Mouse (Mus musculus) liver, embryonic 12.5 days (tissue): Measurements from ENCODE around the gene Arl5b. TPM values are rescaled to one million over a fixed set of nuclear protein-coding genes. Genes with fewer than 3 reads are reported as not detected.

Experiments used
- ATAC-seq: fragments of 200-750 bp; cut with Nextera tagmentation; 2 replicates; pipeline ENCODE4 v1.8.0; 2017; ENCODE audit warnings: moderate number of reproducible peaks, mild to moderate bottlenecking, moderate library complexity
- H3K27ac ChIP-seq: fragments of 300-500 bp; sonication (generic); 2 replicates; pipeline ENCODE4 v1.5.1; 2016; ENCODE audit warnings: mild to moderate bottlenecking
- H3K27me3 ChIP-seq: fragments of 300-500 bp; sonication (generic); replicated peaks from 2 replicates; pipeline ENCODE4 v1.6.1; 2016; ENCODE audit warnings: mild to moderate bottlenecking, moderate library complexity
- H3K36me3 ChIP-seq: fragments of 300-500 bp; sonication (generic); 2 replicates; pipeline ENCODE4 v1.6.1; 2016; ENCODE audit warnings: mild to moderate bottlenecking, moderate library complexity
- H3K4me1 ChIP-seq: fragments of 300-500 bp; sonication (generic); 2 replicates; pipeline ENCODE4 v1.6.1; 2016
- H3K4me2 ChIP-seq: fragments of 300-500 bp; sonication (generic); 2 replicates; pipeline ENCODE4 v1.6.1; 2016; ENCODE audit warnings: mild to moderate bottlenecking, moderate library complexity
- H3K4me3 ChIP-seq: fragments of 300-500 bp; sonication (generic); 2 replicates; pipeline ENCODE4 v1.5.1; 2016; ENCODE audit warnings: mild to moderate bottlenecking, moderate library complexity
- H3K9ac ChIP-seq: fragments of 300-500 bp; sonication (generic); 2 replicates; pipeline ENCODE4 v1.6.1; 2016; ENCODE audit warnings: mild to moderate bottlenecking, moderate library complexity
- H3K9me3 ChIP-seq: fragments of 300-500 bp; sonication (generic); replicated peaks from 2 replicates; pipeline ENCODE4 v1.6.1; 2016; ENCODE audit warnings: mild to moderate bottlenecking, moderate library complexity
- WGBS: fragments of 180-500 bp; shearing (Covaris S2); methylation state at CpG from one replicate; pipeline ENCODE4 v1.1.7; 2016; ENCODE audit not compliant: insufficient replicate concordance; 5-methylcytosine and 5-hydroxymethylcytosine counted together
- polyA plus RNA-seq: library from polyadenylated mRNA; unstranded; fragments of >200 nt; fragmentation: Nextera tagmentation; extraction: Ambion mirVana; gene quantifications from 2 replicates; pipeline ENCODE4 v1.2.1, GENCODE M21; 2016

The Arl5b gene
- polyA plus RNA-seq, 1 experiment from 2014 or later: 9.6 TPM

DNA sequence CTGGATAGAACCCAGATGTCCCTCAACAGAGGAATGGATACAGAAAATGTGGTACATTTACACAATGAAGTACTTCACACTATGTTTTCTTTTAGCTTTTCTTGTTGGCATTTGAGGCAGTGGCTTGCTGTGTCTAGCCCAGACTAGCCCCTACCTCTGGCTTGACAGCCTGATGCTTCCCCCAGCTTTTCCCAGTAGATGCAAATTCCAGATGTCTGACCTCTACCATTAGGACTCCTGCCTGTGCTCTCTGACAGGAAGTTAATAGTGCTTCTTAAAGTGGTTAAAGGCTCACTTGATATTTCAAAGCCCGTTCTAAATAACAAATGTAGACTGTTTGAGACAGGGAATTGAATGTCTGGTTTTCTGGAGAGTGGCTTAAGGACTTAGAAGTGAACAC is 14.6 kb downstream of the Arl5b start:
- no peak for ATAC-seq
- no peak overlapping the region for H3K9ac ChIP-seq

DNA sequence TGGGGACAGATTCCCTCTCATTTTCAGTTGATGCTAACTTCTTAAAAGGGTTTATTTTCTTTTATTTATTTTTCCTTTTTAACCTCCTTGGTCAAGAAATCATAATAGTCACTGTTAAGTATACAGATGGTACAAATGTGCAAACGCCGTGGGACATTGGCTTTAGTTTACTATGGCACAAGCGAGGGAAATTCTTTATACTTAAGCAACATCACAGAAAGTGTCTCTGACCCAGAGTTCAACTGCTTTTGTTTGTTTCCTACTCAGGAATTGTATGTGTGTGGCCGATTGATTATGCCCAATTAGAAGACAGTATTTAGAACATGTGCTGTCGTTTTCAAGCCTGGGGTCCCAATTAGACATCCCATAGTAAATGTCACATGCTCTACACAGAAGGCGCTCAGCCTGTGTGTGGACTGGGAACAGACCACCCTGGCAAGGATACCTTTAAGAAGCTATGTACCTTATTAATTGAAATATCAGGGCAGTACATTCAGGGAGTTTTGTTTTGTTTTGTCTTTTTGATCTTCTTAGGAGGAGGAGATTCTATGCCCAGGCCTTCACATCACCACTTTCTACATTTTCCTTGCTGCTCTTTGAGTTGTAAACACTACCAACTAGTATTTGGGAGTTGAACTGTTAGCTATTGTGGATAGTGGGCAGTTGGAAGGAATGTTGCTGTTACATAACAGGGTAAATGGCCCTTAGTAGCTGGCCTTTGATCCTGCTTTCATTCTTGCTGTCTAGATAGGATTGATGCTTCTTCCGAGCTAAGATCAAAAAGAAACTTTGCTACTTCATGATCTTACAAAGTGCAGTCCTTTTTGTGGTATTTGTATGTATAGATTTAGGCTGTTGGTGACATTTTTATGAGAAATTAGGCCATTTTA is 15.4 kb downstream of the Arl5b start:
- H3K9me3 ChIP-seq: no peaks in the 10 kb centered on the region
- H3K4me1 ChIP-seq: peaks cover 8% of the 10 kb centered on the region
- H3K4me3 ChIP-seq: no peak overlapping the region
- no peak overlapping the region for H3K4me2 ChIP-seq
- WGBS: 75% methylated on average over 7 of the region's 7 CpGs
- peaks cover 14% of the 10 kb centered on the region for H3K36me3 ChIP-seq
- H3K27me3 ChIP-seq: no peaks in the 10 kb centered on the region
- ATAC-seq: no peak
- H3K9ac ChIP-seq: no peak overlapping the region
- H3K27ac ChIP-seq: no peak overlapping the region

More for the DNA sequence above, 14.6 kb downstream of the Arl5b start:
- 57% methylated on average over 1 of the region's 1 CpGs for WGBS
- H3K36me3 ChIP-seq: peaks cover 10% of the 10 kb centered on the region
- no peaks in the 10 kb centered on the region for H3K9me3 ChIP-seq
- H3K4me3 ChIP-seq: no peak overlapping the region
- no peak overlapping the region for H3K27ac ChIP-seq
- no peak overlapping the region for H3K4me2 ChIP-seq
- H3K27me3 ChIP-seq: no peaks in the 10 kb centered on the region
- peaks cover 8% of the 10 kb centered on the region for H3K4me1 ChIP-seq

DNA sequence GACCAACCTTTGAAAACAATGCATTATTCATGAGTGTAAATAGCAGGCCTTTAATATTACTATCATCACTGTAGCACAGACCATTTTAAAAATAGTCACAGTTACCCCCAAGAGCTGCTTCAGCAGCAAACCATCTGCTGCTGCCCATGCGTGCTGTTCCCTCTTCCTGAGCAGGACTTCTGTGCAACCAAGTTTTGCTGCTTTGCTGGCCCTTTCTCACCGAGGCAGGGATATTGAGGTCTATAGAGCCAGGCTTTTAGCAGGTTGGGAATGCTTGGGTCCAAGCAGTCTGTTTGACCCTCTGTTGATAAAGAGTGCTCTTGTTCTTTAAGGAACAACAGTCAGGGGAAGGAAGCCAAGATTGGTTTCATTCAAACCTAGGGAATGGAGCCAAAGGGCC is 16.3 kb downstream of the Arl5b start:
- 58% methylated on average over 2 of the region's 2 CpGs for WGBS

DNA sequence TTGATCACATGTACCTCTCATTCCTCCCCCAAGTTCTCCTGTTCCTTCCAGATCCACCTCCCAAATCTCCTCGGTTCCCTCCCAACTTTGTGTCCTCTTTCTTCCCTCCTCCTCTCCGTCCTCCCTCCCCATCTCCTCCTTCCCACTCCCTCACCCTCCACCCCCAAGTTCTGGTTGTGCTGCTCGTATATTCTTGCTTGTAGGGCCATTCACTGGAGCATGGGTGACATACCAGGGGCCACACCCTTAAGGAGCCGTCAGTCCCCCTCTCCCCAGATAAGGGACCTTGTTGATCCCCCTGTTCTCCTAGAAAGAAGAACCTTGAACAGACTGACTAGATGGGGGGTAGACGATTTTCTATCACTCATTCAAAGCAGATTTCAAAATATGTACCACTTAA is 17.9 kb downstream of the Arl5b start:
- Histone ChIP-seq H3K36me3 (peaks cover 23% of the 10 kb centered on the region), H3K4me2 (no peak overlapping the region), H3K9ac (no peak overlapping the region), H3K4me3 (no peak overlapping the region), H3K27me3 (no peaks in the 10 kb centered on the region), H3K27ac (no peak overlapping the region), H3K9me3 (no peaks in the 10 kb centered on the region), H3K4me1 (peaks cover 8% of the 10 kb centered on the region)
- WGBS: 49% methylated on average over 5 of the region's 5 CpGs
- ATAC-seq: 0 out of 2 replicates have a peak, but pooled peaks have one; percentile 52

More for the DNA sequence above, 16.3 kb downstream of the Arl5b start:
- no peak overlapping the region for H3K4me2 ChIP-seq
- H3K27ac ChIP-seq: no peak overlapping the region
- no peak for ATAC-seq
- H3K36me3 ChIP-seq: peaks cover 20% of the 10 kb centered on the region
- H3K27me3 ChIP-seq: no peaks in the 10 kb centered on the region
- no peaks in the 10 kb centered on the region for H3K9me3 ChIP-seq
- peaks cover 8% of the 10 kb centered on the region for H3K4me1 ChIP-seq
- H3K4me3 ChIP-seq: no peak overlapping the region
- H3K9ac ChIP-seq: no peak overlapping the region

DNA sequence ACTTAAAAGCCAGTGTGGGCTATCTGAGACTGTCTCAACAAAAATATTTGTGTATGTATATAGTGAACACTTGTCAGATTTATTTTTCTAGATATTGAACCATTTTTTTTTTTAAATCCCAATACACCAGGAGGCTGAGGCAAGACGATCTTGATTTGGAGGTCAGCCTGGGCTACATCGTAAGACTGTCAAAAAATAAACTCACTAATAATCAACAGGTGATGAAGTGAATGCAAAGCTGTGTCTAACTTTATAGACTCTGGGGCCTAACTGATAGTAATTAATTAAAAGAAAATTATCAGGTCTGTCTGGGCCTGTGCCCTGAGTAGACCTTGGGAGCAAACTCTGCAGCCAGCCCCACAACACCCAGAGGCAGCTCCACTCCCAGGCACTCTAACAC is 34.5 kb downstream of the Arl5b start:
- ATAC-seq: no peak
- no peak overlapping the region for H3K4me2 ChIP-seq
- no peak overlapping the region for H3K27ac ChIP-seq
- no peak overlapping the region for H3K4me3 ChIP-seq
- H3K36me3 ChIP-seq: peaks cover 23% of the 10 kb centered on the region
- H3K9me3 ChIP-seq: no peaks in the 10 kb centered on the region
- 79% methylated on average over 2 of the region's 2 CpGs for WGBS
- H3K9ac ChIP-seq: no peak overlapping the region
- H3K27me3 ChIP-seq: no peaks in the 10 kb centered on the region
- no peaks in the 10 kb centered on the region for H3K4me1 ChIP-seq

DNA sequence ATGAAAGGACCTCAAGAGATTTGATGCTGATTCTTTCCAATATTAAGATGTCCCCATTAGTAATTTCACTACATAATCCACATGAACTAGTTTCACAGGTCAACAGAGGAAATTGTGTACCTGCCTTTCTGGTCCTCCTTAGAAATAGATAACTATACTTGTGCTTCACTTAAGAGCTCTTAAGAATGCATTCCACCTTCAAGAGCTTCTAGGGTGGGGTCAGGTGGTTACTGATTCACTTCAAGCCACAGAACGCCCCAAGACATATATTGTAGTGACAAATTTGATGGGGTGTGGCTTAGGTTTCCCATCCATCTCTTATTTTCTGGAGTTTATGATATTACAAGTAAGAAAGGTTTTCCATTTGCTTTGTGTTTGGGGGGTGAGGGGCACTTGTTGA is 38.1 kb downstream of the Arl5b start:
- no peak overlapping the region for H3K4me2 ChIP-seq
- H3K4me3 ChIP-seq: no peak overlapping the region
- H3K27me3 ChIP-seq: no peaks in the 10 kb centered on the region
- no peaks in the 10 kb centered on the region for H3K9me3 ChIP-seq
- no peak for ATAC-seq
- H3K4me1 ChIP-seq: 0 out of 2 replicates have a peak, but pooled peaks cover 5% of the 10 kb centered on the region
- H3K27ac ChIP-seq: no peak overlapping the region
- 79% methylated on average over 1 of the region's 1 CpGs for WGBS
- H3K9ac ChIP-seq: no peak overlapping the region
- peaks cover 11% of the 10 kb centered on the region for H3K36me3 ChIP-seq

DNA sequence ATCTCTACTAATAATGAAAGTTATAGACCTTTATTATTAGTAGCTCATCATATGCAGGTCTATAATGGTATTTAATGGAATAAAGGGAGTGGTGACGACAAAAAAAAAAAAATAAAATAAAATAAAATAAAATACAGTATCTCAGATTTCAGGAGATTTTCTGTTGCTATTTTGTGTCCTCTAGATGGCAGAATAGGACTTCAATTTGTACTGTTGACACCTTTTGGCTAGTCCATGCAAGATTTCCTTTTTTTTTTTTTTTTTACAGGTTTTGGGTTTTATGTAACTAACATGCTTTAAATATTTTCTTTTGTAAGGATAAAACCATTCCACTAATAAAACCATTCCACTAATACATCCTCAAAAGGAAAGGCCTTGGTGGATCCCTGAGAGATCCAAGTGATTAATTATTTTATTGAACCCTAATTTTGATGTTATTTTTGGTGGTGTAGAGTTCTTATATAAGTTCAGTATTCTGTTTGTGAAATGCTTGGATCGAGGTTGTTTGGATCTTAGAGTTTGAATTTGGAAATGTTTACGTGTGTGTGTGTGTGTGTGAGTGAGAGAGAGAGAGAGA is 47.4 kb downstream of the Arl5b start:
- Histone ChIP-seq H3K36me3 (no peaks in the 10 kb centered on the region), H3K27ac (no peak overlapping the region), H3K9me3 (no peaks in the 10 kb centered on the region), H3K4me3 (no peak overlapping the region), H3K4me2 (no peak overlapping the region), H3K27me3 (no peaks in the 10 kb centered on the region), H3K4me1 (no peaks in the 10 kb centered on the region), H3K9ac (no peak overlapping the region)
- ATAC-seq: no peak
- 38% methylated on average over 3 of the region's 3 CpGs for WGBS

DNA sequence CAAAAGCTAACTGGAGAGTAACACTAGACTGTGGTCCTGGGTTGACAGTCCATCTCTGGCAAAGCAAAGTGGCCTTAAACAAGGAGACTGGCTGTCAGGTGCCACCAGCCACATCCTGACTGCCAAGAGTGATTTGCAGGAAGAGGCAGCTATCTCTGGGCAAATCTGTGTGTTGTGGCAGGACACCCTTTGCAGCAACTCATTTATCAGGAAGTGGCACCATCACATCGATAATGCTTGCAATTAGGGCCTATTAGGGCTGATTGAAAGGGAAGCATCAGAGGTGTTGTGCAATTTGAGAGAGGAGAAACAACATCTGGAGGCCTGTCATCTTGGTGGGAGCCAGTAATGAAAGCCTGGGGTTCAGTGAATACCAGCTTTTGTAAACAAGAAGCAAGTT is 55.2 kb downstream of the Arl5b start:
- H3K4me1 ChIP-seq: no peaks in the 10 kb centered on the region
- no peaks in the 10 kb centered on the region for H3K27me3 ChIP-seq
- no peak for ATAC-seq
- H3K4me3 ChIP-seq: no peak overlapping the region
- 13% methylated on average over 1 of the region's 1 CpGs for WGBS
- no peak overlapping the region for H3K9ac ChIP-seq
- no peak overlapping the region for H3K27ac ChIP-seq
- H3K4me2 ChIP-seq: no peak overlapping the region
- no peaks in the 10 kb centered on the region for H3K9me3 ChIP-seq
- no peaks in the 10 kb centered on the region for H3K36me3 ChIP-seq

DNA sequence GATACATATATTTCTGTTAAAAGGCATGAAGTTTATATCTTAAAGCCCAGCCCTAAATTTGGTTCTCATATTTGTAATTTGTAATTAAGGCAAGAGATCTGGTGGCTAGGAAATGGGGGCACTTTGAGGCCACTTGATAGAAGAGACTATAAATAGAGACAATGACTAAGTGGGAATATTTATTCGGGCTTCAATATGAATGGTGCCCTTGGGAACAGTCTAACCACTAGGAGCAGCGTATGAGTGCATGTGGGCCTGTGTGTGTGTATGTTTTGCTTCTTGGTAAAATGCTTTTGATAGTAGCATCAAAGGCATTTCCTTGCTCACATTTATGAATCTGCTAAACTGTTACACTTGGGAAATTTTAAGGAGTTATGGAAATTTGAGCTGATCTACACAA is 62.1 kb downstream of the Arl5b start:
- Histone ChIP-seq H3K27ac (no peak overlapping the region), H3K36me3 (no peaks in the 10 kb centered on the region), H3K4me1 (no peaks in the 10 kb centered on the region), H3K9me3 (no peaks in the 10 kb centered on the region), H3K9ac (no peak overlapping the region), H3K4me3 (no peak overlapping the region), H3K4me2 (no peak overlapping the region), H3K27me3 (no peaks in the 10 kb centered on the region)
- no peak for ATAC-seq
- 57% methylated on average over 2 of the region's 2 CpGs for WGBS

DNA sequence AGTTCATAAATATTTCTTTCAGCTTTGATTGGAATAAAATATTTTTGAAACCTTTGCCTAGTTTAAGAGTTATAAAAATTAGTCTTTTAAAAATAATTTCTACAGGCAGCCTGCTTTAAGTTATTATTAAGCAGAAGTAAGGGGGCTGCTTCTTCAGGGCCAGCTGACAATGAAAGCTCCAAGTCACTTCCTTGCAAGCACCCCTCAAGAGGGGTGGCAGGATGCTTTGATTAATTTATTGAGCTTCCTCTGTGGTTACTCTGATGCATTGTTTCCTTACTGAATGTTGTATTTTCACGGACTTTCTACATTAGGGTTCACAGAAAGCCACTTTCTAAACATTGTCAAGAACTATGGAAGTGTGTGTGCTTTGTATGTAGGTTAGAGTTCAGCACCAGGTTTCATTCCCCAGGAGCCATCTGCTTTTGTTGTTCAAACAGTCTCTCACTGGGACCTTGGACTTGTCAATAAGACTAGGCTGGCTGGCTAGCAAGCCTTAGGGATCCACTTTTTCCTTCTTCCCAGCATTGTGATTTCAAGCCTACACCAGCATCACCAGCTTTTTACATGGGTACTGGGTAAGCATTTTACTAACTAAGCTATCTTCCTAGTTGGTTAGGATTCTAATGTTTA is 62.7 kb downstream of the Arl5b start:
- H3K9ac ChIP-seq: no peak overlapping the region
- H3K27me3 ChIP-seq: no peaks in the 10 kb centered on the region
- no peak overlapping the region for H3K4me3 ChIP-seq
- no peaks in the 10 kb centered on the region for H3K36me3 ChIP-seq
- no peak for ATAC-seq
- H3K9me3 ChIP-seq: no peaks in the 10 kb centered on the region
- no peaks in the 10 kb centered on the region for H3K4me1 ChIP-seq
- H3K27ac ChIP-seq: no peak overlapping the region
- no peak overlapping the region for H3K4me2 ChIP-seq
- WGBS: 18% methylated on average over 1 of the region's 1 CpGs

DNA sequence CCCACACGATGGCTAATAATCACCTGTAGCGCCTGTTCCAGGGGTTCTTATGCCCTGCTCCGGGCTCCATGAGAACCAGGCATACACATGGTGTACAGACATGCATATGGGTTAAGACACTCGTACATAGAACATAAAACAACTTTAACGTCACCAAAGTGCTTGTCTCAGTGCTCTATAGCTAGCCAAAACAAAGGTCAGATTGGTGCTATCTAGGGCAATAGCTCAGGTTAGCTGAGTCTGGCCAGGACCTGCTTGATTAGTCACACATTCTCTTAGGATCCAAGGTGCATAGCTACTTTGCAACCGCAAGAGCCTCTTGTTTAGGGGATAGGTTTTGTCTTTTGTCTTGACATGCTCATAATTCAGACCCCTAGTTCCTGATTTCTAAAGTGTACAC is 63.5 kb downstream of the Arl5b start:
- H3K4me3 ChIP-seq: no peak overlapping the region
- no peak overlapping the region for H3K27ac ChIP-seq
- ATAC-seq: no peak
- no peak overlapping the region for H3K4me2 ChIP-seq
- H3K9ac ChIP-seq: no peak overlapping the region
- WGBS: 70% methylated on average over 6 of the region's 6 CpGs
- H3K4me1 ChIP-seq: no peaks in the 10 kb centered on the region
- no peaks in the 10 kb centered on the region for H3K36me3 ChIP-seq
- H3K9me3 ChIP-seq: no peaks in the 10 kb centered on the region
- no peaks in the 10 kb centered on the region for H3K27me3 ChIP-seq

DNA sequence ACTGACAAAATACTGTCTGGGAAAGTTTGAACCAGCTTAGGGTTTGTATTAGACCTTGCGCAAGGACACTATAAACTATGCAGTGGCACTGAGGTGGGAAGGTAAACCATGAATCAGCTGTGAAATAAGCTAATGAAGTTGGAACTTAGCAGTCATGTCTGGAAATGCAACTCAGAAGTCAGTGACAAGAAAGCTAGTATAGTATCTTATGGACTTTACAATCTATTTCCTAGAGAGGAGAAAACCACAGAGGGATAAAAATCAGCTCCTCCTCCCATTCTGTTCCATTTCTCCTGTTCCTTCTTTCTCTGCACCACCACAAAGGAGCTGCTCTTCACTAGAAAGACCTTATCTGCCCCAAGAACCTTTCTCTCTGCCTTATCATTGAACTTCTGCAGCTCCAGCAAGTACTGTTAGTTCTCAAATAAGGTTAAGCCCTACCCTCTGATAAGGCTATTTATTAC is 72.1 kb downstream of the Arl5b start:
- 73% methylated on average over 1 of the region's 1 CpGs for WGBS
- no peaks in the 10 kb centered on the region for H3K27me3 ChIP-seq
- H3K4me2 ChIP-seq: peak overlapping the region; percentile 22; the same call in 1 of the 2 replicates
- peak overlapping the region; percentile 76 for H3K27ac ChIP-seq
- H3K9ac ChIP-seq: no peak overlapping the region
- ATAC-seq: peak; percentile 100
- H3K36me3 ChIP-seq: no peaks in the 10 kb centered on the region
- H3K9me3 ChIP-seq: no peaks in the 10 kb centered on the region
- no peak overlapping the region for H3K4me3 ChIP-seq
- H3K4me1 ChIP-seq: peaks cover 15% of the 10 kb centered on the region
